Mouse (Mus musculus): ENCODE results near the gene Olfr352. TPM values are rescaled to one million over a fixed set of nuclear protein-coding genes. Genes with fewer than 3 reads are reported as not detected.

The Olfr352 gene
- polyA plus RNA-seq (2012; rRNA removed), result not detected in 2 replicates

DNA sequence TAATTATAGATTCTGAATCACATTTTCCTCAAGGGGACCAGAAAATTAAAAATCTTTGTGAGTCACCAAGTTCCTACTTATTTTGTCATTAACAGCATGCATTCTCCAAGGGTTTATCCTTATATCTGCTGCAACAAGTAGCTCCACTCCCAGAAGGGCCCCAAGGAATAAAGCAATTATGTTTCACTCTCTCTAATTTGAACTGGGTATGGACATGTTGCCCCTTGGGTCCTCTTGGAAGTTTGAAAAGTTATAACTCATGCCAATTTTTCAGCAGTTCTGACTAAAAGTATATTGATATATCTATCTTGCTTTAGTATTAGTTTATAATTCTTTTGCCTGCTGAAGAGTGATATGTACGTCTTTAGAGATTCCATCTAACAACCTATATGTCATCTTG is at the start of gene Olfr352:
Olfr352 (plus strand) TSS at position 301 of the 400 bp plus-strand sequence.

GRCm38 (mm10) chr2:36846010-36846409 is 22.2 kb upstream of the Olfr352 start, which contains the start of gene Olfr350:
Gene Olfr350 (plus strand): TSS chr2:36846310.

DNA sequence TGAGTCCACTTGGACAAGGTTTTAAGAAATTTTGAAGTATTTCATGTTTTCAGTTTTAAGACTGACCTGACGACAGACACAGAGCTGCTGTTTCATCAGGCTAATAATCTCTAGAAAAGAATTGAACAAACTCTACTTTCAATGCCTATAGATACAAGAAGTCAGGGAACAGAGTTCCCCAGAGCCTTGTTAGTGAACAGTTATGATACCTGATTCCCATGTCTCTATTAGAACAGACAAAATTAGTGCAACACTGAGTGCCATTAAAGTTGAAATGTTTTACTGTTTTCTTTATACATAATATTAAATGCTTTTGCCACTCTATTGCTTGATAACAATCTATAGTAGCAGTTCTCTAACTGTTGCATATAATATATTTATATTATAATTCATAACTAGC is 5.7 kb upstream of the Olfr352 start, which contains the start of gene Olfr351:
Olfr351 (minus strand) TSS at position 101 of the 400 bp plus-strand sequence.

GRCm38 (mm10) chr2:36892836-36893235 is 24.6 kb downstream of the Olfr352 start, which contains the start of gene Olfr353:
Gene Olfr353 (minus strand): TSS chr2:36892936.

DNA sequence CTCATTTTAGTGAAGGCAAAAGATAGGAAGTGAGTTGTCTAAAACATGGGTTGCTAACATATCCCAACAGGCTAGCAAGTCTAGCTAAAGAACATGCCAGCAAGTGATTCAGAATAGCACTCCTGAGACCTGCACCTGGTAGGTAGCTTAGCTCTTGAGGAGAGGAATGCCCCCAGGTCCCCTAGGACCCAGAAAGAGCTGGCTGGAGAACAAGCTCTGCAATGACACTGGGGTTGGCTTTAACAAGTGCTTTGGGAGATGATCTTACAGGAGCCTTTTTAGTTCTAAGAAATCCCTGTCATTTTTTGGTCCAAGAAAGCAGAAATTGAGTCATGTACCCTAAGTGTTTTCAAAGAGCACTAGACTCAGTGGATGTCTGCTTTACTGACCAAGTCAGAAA is 37.1 kb downstream of the Olfr352 start, which contains the start of gene Olfr354:
Olfr354 (plus strand) TSS at position 301 of the 400 bp plus-strand sequence.

Other genes with a start within 250 kb of the Olfr352 start
- not detected in 2 replicates for gene Olfr345, start 228.4 kb upstream of the Olfr352 start, polyA plus RNA-seq (2012; rRNA removed)
- gene Olfr346, start 182.7 kb upstream of the Olfr352 start, polyA plus RNA-seq (2012; rRNA removed), result not detected in 2 replicates
- gene Olfr347, start 136.6 kb upstream of the Olfr352 start, polyA plus RNA-seq (2012; rRNA removed), result not detected in 2 replicates
- gene Olfr348, start 84.2 kb upstream of the Olfr352 start, polyA plus RNA-seq (2012; rRNA removed), result not detected in 2 replicates
- not detected in 2 replicates for gene Olfr50, start 77.9 kb upstream of the Olfr352 start, polyA plus RNA-seq (2012; rRNA removed)
- not detected in 2 replicates for gene Olfr3, start 51.4 kb upstream of the Olfr352 start, polyA plus RNA-seq (2012; rRNA removed)
- not detected in 2 replicates for gene Olfr350, start 22.1 kb upstream of the Olfr352 start, polyA plus RNA-seq (2012; rRNA removed)
- gene Olfr351, start 5.8 kb upstream of the Olfr352 start, polyA plus RNA-seq (2012; rRNA removed), result not detected in 2 replicates
- gene Olfr353, start 24.5 kb downstream of the Olfr352 start, polyA plus RNA-seq (2012; rRNA removed), result not detected in 2 replicates
- not detected in 2 replicates for gene Olfr354, start 37.2 kb downstream of the Olfr352 start, polyA plus RNA-seq (2012; rRNA removed)
- gene Olfr355, start 60.4 kb downstream of the Olfr352 start, polyA plus RNA-seq (2012; rRNA removed), result not detected in 2 replicates
- gene Olfr356, start 68.7 kb downstream of the Olfr352 start, polyA plus RNA-seq (2012; rRNA removed), result not detected in 2 replicates
- not detected in 2 replicates for gene Olfr357, start 125.4 kb downstream of the Olfr352 start, polyA plus RNA-seq (2012; rRNA removed)
- gene Olfr358, start 140.9 kb downstream of the Olfr352 start, polyA plus RNA-seq (2012; rRNA removed), result not detected in 2 replicates
- not detected in 2 replicates for gene Olfr360, start 197.3 kb downstream of the Olfr352 start, polyA plus RNA-seq (2012; rRNA removed)
- gene Olfr361, start 220.8 kb downstream of the Olfr352 start, polyA plus RNA-seq (2012; rRNA removed), result not detected in 2 replicates
- gene Olfr362, start 249.4 kb downstream of the Olfr352 start, polyA plus RNA-seq (2012; rRNA removed), result not detected in 2 replicates